Mouse (Mus musculus): ENCODE measurements around the gene Adss. TPM values are rescaled to one million over a fixed set of nuclear protein-coding genes. Genes with fewer than 3 reads are reported as not detected.

Adss gene
- polyA plus RNA-seq, 1 experiment = 0.79 TPM

- H3K4me3 ChIP-seq (replicated peaks) = no peak overlapping the region
- no peaks in the 10 kb centered on the region for H3K9me3 ChIP-seq (ENCODE audit: control insufficient read depth, low read length)
- peaks cover 3% of the 10 kb centered on the region for H3K4me1 ChIP-seq (ENCODE audit: control insufficient read depth)
- no peak for TF ChIP-seq TAL1 (IDR thresholded peaks at IDR 0.05; ENCODE audit: low read length)
- TF ChIP-seq GATA1 (IDR thresholded peaks at IDR 0.05; ENCODE audit: low read length) = no peak
- H3K36me3 ChIP-seq (ENCODE audit: control insufficient read depth) = peaks cover 71% of the 10 kb centered on the region
- H3K27me3 ChIP-seq (ENCODE audit: control insufficient read depth) = no peaks in the 10 kb centered on the region
Measured at GRCm38 (mm10) chr1:177777397-177777796, 18.9 kb downstream of the Adss start.

GRCm38 (mm10) chr1:177768931-177769330, 27.4 kb downstream of the Adss start:
- Histone ChIP-seq H3K4me3 (replicated peaks) (no peak overlapping the region), H3K9me3 (ENCODE audit: control insufficient read depth, low read length) (no peaks in the 10 kb centered on the region), H3K4me1 (ENCODE audit: control insufficient read depth) (no peaks in the 10 kb centered on the region), H3K27me3 (ENCODE audit: control insufficient read depth) (no peaks in the 10 kb centered on the region), H3K36me3 (ENCODE audit: control insufficient read depth) (peaks cover 74% of the 10 kb centered on the region)
- no peak for TF ChIP-seq GATA1 (IDR thresholded peaks at IDR 0.05; ENCODE audit: low read length)
- no peak for TF ChIP-seq TAL1 (IDR thresholded peaks at IDR 0.05; ENCODE audit: low read length)

- Histone ChIP-seq H3K27me3 (ENCODE audit: control insufficient read depth) (no peaks in the 10 kb centered on the region), H3K9me3 (ENCODE audit: control insufficient read depth, low read length) (no peaks in the 10 kb centered on the region), H3K4me1 (ENCODE audit: control insufficient read depth) (no peaks in the 10 kb centered on the region), H3K4me3 (replicated peaks) (no peak overlapping the region), H3K36me3 (ENCODE audit: control insufficient read depth) (peaks cover 7% of the 10 kb centered on the region)
- TF ChIP-seq GATA1 (IDR thresholded peaks at IDR 0.05; ENCODE audit: low read length) (no peak), TAL1 (IDR thresholded peaks at IDR 0.05; ENCODE audit: low read length) (no peak)
Measured at GRCm38 (mm10) chr1:177757249-177757648, 39.1 kb downstream of the Adss start.

GRCm38 (mm10) chr1:177753496-177753895, 42.8 kb downstream of the Adss start:
- TF ChIP-seq TAL1 (IDR thresholded peaks at IDR 0.05; ENCODE audit: low read length) = no peak
- TF ChIP-seq GATA1 (IDR thresholded peaks at IDR 0.05; ENCODE audit: low read length) = no peak
- H3K4me1 ChIP-seq (ENCODE audit: control insufficient read depth) = no peaks in the 10 kb centered on the region
- H3K36me3 ChIP-seq (ENCODE audit: control insufficient read depth) = peaks cover 3% of the 10 kb centered on the region
- no peaks in the 10 kb centered on the region for H3K27me3 ChIP-seq (ENCODE audit: control insufficient read depth)
- no peak overlapping the region for H3K4me3 ChIP-seq (replicated peaks)
- H3K9me3 ChIP-seq (ENCODE audit: control insufficient read depth, low read length) = peaks cover 21% of the 10 kb centered on the region

GRCm38 (mm10) chr1:177747869-177748540, 48.3 kb downstream of the Adss start:
- H3K36me3 ChIP-seq (ENCODE audit: control insufficient read depth) = peaks cover 3% of the 10 kb centered on the region
- no peak for TF ChIP-seq TAL1 (IDR thresholded peaks at IDR 0.05; ENCODE audit: low read length)
- TF ChIP-seq GATA1 (IDR thresholded peaks at IDR 0.05; ENCODE audit: low read length) = no peak
- H3K27me3 ChIP-seq (ENCODE audit: control insufficient read depth) = no peaks in the 10 kb centered on the region
- H3K9me3 ChIP-seq (ENCODE audit: control insufficient read depth, low read length) = peaks cover 27% of the 10 kb centered on the region
- no peaks in the 10 kb centered on the region for H3K4me1 ChIP-seq (ENCODE audit: control insufficient read depth)
- H3K4me3 ChIP-seq (replicated peaks) = no peak overlapping the region

GRCm38 (mm10) chr1:177744521-177745325, 51.6 kb downstream of the Adss start:
- TF ChIP-seq TAL1 (IDR thresholded peaks at IDR 0.05; ENCODE audit: low read length) (no peak), GATA1 (IDR thresholded peaks at IDR 0.05; ENCODE audit: low read length) (no peak)
- H3K4me3 ChIP-seq (replicated peaks) = no peak overlapping the region
- H3K27me3 ChIP-seq (ENCODE audit: control insufficient read depth) = no peaks in the 10 kb centered on the region
- peaks cover 12% of the 10 kb centered on the region for H3K9me3 ChIP-seq (ENCODE audit: control insufficient read depth, low read length)
- H3K36me3 ChIP-seq (ENCODE audit: control insufficient read depth) = no peaks in the 10 kb centered on the region
- no peaks in the 10 kb centered on the region for H3K4me1 ChIP-seq (ENCODE audit: control insufficient read depth)

GRCm38 (mm10) chr1:177742119-177742518, 54.2 kb downstream of the Adss start:
- no peaks in the 10 kb centered on the region for H3K36me3 ChIP-seq (ENCODE audit: control insufficient read depth)
- H3K27me3 ChIP-seq (ENCODE audit: control insufficient read depth) = no peaks in the 10 kb centered on the region
- TF ChIP-seq GATA1 (IDR thresholded peaks at IDR 0.05; ENCODE audit: low read length) (no peak), TAL1 (IDR thresholded peaks at IDR 0.05; ENCODE audit: low read length) (no peak)

GRCm38 (mm10) chr1:177740707-177741106, 55.6 kb downstream of the Adss start:
- no peaks in the 10 kb centered on the region for H3K4me1 ChIP-seq (ENCODE audit: control insufficient read depth)
- H3K27me3 ChIP-seq (ENCODE audit: control insufficient read depth) = no peaks in the 10 kb centered on the region
- H3K36me3 ChIP-seq (ENCODE audit: control insufficient read depth) = no peaks in the 10 kb centered on the region
- TF ChIP-seq GATA1 (IDR thresholded peaks at IDR 0.05; ENCODE audit: low read length) = no peak
- TF ChIP-seq TAL1 (IDR thresholded peaks at IDR 0.05; ENCODE audit: low read length) = no peak
- H3K9me3 ChIP-seq (ENCODE audit: control insufficient read depth, low read length) = no peaks in the 10 kb centered on the region
- H3K4me3 ChIP-seq (replicated peaks) = no peak overlapping the region

More at GRCm38 (mm10) chr1:177742119-177742518, 54.2 kb downstream of the Adss start:
- Histone ChIP-seq H3K4me1 (ENCODE audit: control insufficient read depth) (no peaks in the 10 kb centered on the region), H3K4me3 (replicated peaks) (no peak overlapping the region), H3K9me3 (ENCODE audit: control insufficient read depth, low read length) (no peaks in the 10 kb centered on the region)

- Histone ChIP-seq H3K4me1 (ENCODE audit: control insufficient read depth) (no peaks in the 10 kb centered on the region), H3K4me3 (replicated peaks) (no peak overlapping the region), H3K36me3 (ENCODE audit: control insufficient read depth) (no peaks in the 10 kb centered on the region), H3K27me3 (ENCODE audit: control insufficient read depth) (no peaks in the 10 kb centered on the region), H3K9me3 (ENCODE audit: control insufficient read depth, low read length) (no peaks in the 10 kb centered on the region)
- TF ChIP-seq GATA1 (IDR thresholded peaks at IDR 0.05; ENCODE audit: low read length) = no peak
- TF ChIP-seq TAL1 (IDR thresholded peaks at IDR 0.05; ENCODE audit: low read length) = no peak
Measured at GRCm38 (mm10) chr1:177737505-177738105, 58.7 kb downstream of the Adss start.
